9 mouse cellular contexts compared by ENCODE assay signal in the genomic region with DNA sequence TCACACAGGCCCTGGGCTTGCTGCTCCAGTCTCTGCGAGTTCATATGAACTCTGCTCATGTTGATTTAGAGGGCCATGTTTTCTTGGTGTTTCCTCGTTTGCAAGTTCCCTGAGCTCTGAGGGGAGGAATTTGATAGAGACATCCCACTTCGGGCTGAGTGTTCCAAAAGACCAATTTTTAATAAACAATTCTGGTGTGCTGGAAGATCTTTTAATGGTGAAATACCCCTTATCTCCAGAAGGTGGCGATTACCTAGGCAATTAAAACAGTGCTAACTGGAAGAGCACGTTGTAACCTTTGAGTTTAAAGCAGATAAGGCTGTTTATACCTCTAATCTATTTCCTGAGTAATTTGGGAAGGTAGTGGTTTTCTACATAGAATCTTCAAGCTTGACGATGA. TPM values are rescaled to one million over a fixed set of nuclear protein-coding genes. Genes with fewer than 3 reads are reported as not detected.
DNase-seq lines count a peak whose midpoint lies in the region; ATAC-seq and TF ChIP-seq lines count a peak whose summit lies in the region.
"Had no signal": no experiment of that assay in that cellular context is flagged by ENCODE, and none has a peak within 500 bp of the region (broad histone marks: within the 10 kb centered on the region; RNA-seq: fewer than 3 reads in every experiment).

No protein-coding gene starts in this region.

- no peaks in the 10 kb centered on the region for H3K4me1 ChIP-seq in intestine, postnatal 0 days (replicated peaks; ENCODE audit: control insufficient read depth, insufficient read depth, low read length)
- peaks cover 8% of the 10 kb centered on the region; the same call in 1 of the 2 replicates for H3K4me1 ChIP-seq in intestine, embryonic 16.5 days (ENCODE audit: control insufficient read depth, insufficient read depth, low read length)

- no peak overlapping the region for H3K4me2 ChIP-seq in intestine, postnatal 0 days (replicated peaks; ENCODE audit: low read depth)
- H3K4me2 ChIP-seq in intestine, embryonic 16.5 days (ENCODE audit: low read depth, low read length), result no peak overlapping the region

- H3K27me3 ChIP-seq in intestine, postnatal 0 days (replicated peaks; ENCODE audit: control insufficient read depth, insufficient read depth, low read length), result no peaks in the 10 kb centered on the region
- no peaks in the 10 kb centered on the region for H3K27me3 ChIP-seq in intestine, embryonic 16.5 days (replicated peaks; ENCODE audit: control insufficient read depth, insufficient read depth, low read length)

- no peaks in the 10 kb centered on the region for H3K36me3 ChIP-seq in intestine, postnatal 0 days (ENCODE audit: control insufficient read depth, insufficient read depth)
- H3K36me3 ChIP-seq in intestine, embryonic 16.5 days (ENCODE audit: control insufficient read depth, insufficient read depth, low read length), result no peaks in the 10 kb centered on the region

- H3K27ac ChIP-seq in intestine, postnatal 0 days (ENCODE audit: low read depth, low read length), result no peak overlapping the region
- no peak overlapping the region for H3K27ac ChIP-seq in intestine, embryonic 16.5 days (ENCODE audit: low read length)

- no peak overlapping the region for H3K9ac ChIP-seq in intestine, postnatal 0 days (ENCODE audit: low read depth, low read length)
- H3K9ac ChIP-seq in intestine, embryonic 16.5 days (ENCODE audit: low read depth, low read length), result no peak overlapping the region

- 12% methylated on average over 6 of the region's 6 CpGs for WGBS in intestine, postnatal 0 days
- 14% methylated on average over 6 of the region's 6 CpGs for WGBS in intestine, embryonic 16.5 days

- no peaks in the 10 kb centered on the region for H3K9me3 ChIP-seq in intestine, postnatal 0 days (ENCODE audit: control insufficient read depth)
- no peaks in the 10 kb centered on the region for H3K9me3 ChIP-seq in intestine, embryonic 16.5 days (ENCODE audit: control insufficient read depth, low read length)

- peak; percentile 81 for TF ChIP-seq CTCF in intestine, postnatal 0 days (IDR thresholded peaks at IDR 0.05; ENCODE audit: low read depth)

- DNase-seq in A20 (ENCODE audit: low read depth, low spot score), result peak; percentile 67
- DNase-seq in ES-CJ7 (ENCODE audit: low read depth, low spot score), result peak; percentile 40
- peak; percentile 41 for DNase-seq in forelimb bud, embryonic 11.5 days (ENCODE audit: low read depth, low spot score)
- no peak for DNase-seq in urinary bladder, adult 18-20 months (ENCODE audit: low spot score in 2 of 2)
- DNase-seq in layer of hippocampus, postnatal 36 days, result no peak
- DNase-seq: cerebellum, postnatal 25 days had no signal

- ATAC-seq in intestine, postnatal 0 days, result no peak
- ATAC-seq in intestine, embryonic 16.5 days, result no peak
- ATAC-seq in monocyte, adult 5-6 weeks (replicated peaks; ENCODE audit: insufficient number of reproducible peaks, low FRiP score, low TSS enrichment, poor library complexity, severe bottlenecking), result no peak

- no peak overlapping the region for H3K4me3 ChIP-seq in intestine, postnatal 0 days (ENCODE audit: low read depth, low read length)
- no peak overlapping the region for H3K4me3 ChIP-seq in intestine, embryonic 16.5 days (ENCODE audit: low read length)

RNA-seq across cellular contexts. Expression of a gene that starts 4.0 kb away (rescaled TPM):
- polyA plus RNA-seq in intestine, postnatal 0 days (2015; fragmentation: Nextera tagmentation; extraction: Ambion mirVana), result 4.8 and 5.8 TPM in 2 replicates
- 14.9 and 17.8 TPM in 2 replicates for polyA plus RNA-seq in intestine, embryonic 16.5 days (2015; fragmentation: Nextera tagmentation; extraction: Ambion mirVana)
- total RNA-seq in monocyte, adult 5-6 weeks (2017), result 6.1 to 8.9 TPM (median 7.0 TPM) in 3 replicates
- 1 to 10 TPM; 5.8 to 7.4 TPM for total RNA-seq in layer of hippocampus, postnatal 36 days (2021)

RNA-seq across cellular contexts. Expression of a gene that starts 29.6 kb away (rescaled TPM):
- 0.12 and 0.26 TPM in 2 replicates for polyA plus RNA-seq in intestine, postnatal 0 days (2015; fragmentation: Nextera tagmentation; extraction: Ambion mirVana)
- 0.32 and 0.54 TPM in 2 replicates for polyA plus RNA-seq in intestine, embryonic 16.5 days (2015; fragmentation: Nextera tagmentation; extraction: Ambion mirVana)
- total RNA-seq in monocyte, adult 5-6 weeks (2017), result not detected in 3 replicates
- total RNA-seq in layer of hippocampus, postnatal 36 days (2021), result 1 to 10 TPM; 1.7 to 2.1 TPM

Comparison
In these comparisons a context has a peak if more than half of its experiments do, and no peak if none do; other contexts are left out.
1. DNase-seq: peak in A20 (single experiment), ES-CJ7 (single experiment) and forelimb bud, embryonic 11.5 days (single experiment); none in urinary bladder, adult 18-20 months (0 of 2) and layer of hippocampus, postnatal 36 days (0 of 2).